Mouse (Mus musculus): ENCODE data around the gene Mterf1a. TPM values are rescaled to one million over a fixed set of nuclear protein-coding genes. Genes with fewer than 3 reads are reported as not detected.

Mterf1a gene
- polyA plus RNA-seq, 1 experiment, result 0.77 TPM

DNA sequence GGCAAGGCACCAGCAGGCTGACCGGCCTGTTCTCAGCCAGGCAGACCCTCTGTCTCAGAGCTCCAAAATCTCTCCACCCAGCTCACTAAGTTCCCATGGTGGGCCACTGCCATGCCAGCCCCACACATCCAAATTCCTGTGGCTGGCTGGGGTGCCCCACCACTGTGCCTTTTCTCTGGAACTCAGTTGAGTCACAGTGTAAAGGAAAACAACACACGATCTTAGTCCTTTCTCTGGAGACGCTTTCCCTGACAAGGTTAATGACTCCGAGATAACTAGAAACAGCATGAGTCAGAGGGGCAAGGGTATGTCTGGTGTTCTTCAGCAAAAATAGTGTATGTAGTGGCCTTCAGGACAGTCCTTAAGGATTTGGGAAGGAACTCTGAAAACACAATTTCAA lies 23.6 kb downstream of the Mterf1a start:
- no peak for DNase-seq (ENCODE audit: low read depth, low spot score)
- 58% methylated on average over 4 of the region's 4 CpGs for WGBS

DNA sequence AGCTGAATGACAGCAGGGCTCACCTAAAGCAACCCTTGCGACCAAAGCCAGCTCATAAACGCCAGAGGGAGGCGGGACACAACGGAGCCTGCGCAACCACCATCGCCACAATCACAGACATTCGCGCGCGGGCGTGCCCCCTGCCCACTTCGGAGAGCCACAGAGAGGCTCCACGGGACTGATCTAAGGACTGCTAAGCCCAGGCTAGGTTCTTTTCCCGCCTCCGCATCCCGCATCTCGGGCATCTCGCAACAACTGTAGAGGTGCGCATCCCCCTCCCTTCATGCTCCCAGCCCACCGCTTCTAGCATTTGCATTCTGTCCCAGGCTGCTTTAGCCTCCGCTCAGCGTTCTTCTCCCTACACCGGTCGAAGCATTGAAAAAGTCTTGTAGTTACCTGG lies 48.7 kb downstream of the Mterf1a start, which contains the start of gene Lrrd1:
Gene Lrrd1 (plus strand): TSS at position 148 of the 400 bp plus-strand sequence.
- 13% methylated on average over 24 of the region's 24 CpGs for WGBS

More for the DNA sequence above, 48.7 kb downstream of the Mterf1a start, which contains the start of gene Lrrd1:
- DNase-seq (ENCODE audit: low read depth, low spot score), result no peak

Other genes starting within 250 kb of the Mterf1a start
- gene Tmbim7, start 242.8 kb downstream of the Mterf1a start, polyA plus RNA-seq (2012; rRNA removed), result not detected in 2 replicates
- 38.3 and 39.9 TPM in 2 replicates for gene Gatad1, start 236.7 kb downstream of the Mterf1a start, polyA plus RNA-seq (2012; rRNA removed)
- gene Ankib1, start 91.0 kb downstream of the Mterf1a start, polyA plus RNA-seq (2012; rRNA removed), result 6.0 and 10.7 TPM in 2 replicates
- gene Krit1, start 90.7 kb downstream of the Mterf1a start, polyA plus RNA-seq (2012; rRNA removed), result 4.2 and 6.9 TPM in 2 replicates
- 0.06 TPM in 1 of 2 replicates, not detected in the other for gene Lrrd1, start 48.8 kb downstream of the Mterf1a start, polyA plus RNA-seq (2012; rRNA removed)
- 4.3 and 9.3 TPM in 2 replicates for gene Akap9, start 34.1 kb upstream of the Mterf1a start, polyA plus RNA-seq (2012; rRNA removed)
- 56.5 and 74.4 TPM in 2 replicates for gene Cyp51, start 210.8 kb upstream of the Mterf1a start, polyA plus RNA-seq (2012; rRNA removed)